Comparison of ENCODE assay signal across 9 mouse cellular contexts in genomic region chr19:10038910-10039309, GRCm38 (mm10). TPM values are rescaled to one million over a fixed set of nuclear protein-coding genes. Genes with fewer than 3 reads are reported as not detected.
DNase-seq lines count a peak whose midpoint lies in the region; ATAC-seq and TF ChIP-seq lines count a peak whose summit lies in the region.
"Had no signal": no experiment of that assay in that cellular context is flagged by ENCODE, and none has a peak within 500 bp of the region (broad histone marks: within the 10 kb centered on the region; RNA-seq: fewer than 3 reads in every experiment).

No protein-coding gene starts in this region.

- peak overlapping the region; percentile 2; the same call in 1 of the 2 replicates for H3K4me2 ChIP-seq in stomach, postnatal 0 days (replicated peaks; ENCODE audit: low read depth)
- H3K4me2 ChIP-seq: liver, embryonic 13.5 days had no signal

- peak; percentile 52 for DNase-seq in adrenal gland, postnatal 10 days
- no peak for DNase-seq in adrenal gland, postnatal 25 days
- DNase-seq in ovary, postnatal 14 days (ENCODE audit: low spot score): peak; percentile 53
- DNase-seq in ovary, postnatal 10 days (ENCODE audit: low spot score): no peak
- peak; percentile 74 for DNase-seq in kidney, postnatal 14 days
- peak; percentile 59 for DNase-seq in stomach, postnatal 0 days (ENCODE audit: low spot score)
- DNase-seq: liver, embryonic 13.5 days had no signal

- TF ChIP-seq EP300 in stomach, postnatal 0 days (optimal IDR thresholded peaks at IDR 0.05): no peak

- WGBS in stomach, postnatal 0 days: 13% methylated on average over 3 of the region's 3 CpGs

- H3K27ac ChIP-seq in stomach, postnatal 0 days (replicated peaks): peak overlapping the region; percentile 20; the same call in 1 of the 2 replicates
- H3K27ac ChIP-seq: liver, embryonic 13.5 days had no signal

- H3K9ac ChIP-seq in stomach, postnatal 0 days (ENCODE audit: low read length): 0 out of 2 replicates have a peak overlapping the region, but pooled peaks have one; percentile 8
- H3K9ac ChIP-seq: liver, embryonic 13.5 days had no signal

- no peak overlapping the region for H3K4me3 ChIP-seq in stomach, postnatal 0 days (ENCODE audit: low read depth, low read length)
- H3K4me3 ChIP-seq: liver, embryonic 13.5 days had no signal

- no peaks in the 10 kb centered on the region for H3K9me3 ChIP-seq in stomach, postnatal 0 days (ENCODE audit: control insufficient read depth, low read length)
- H3K9me3 ChIP-seq: liver, embryonic 13.5 days had no signal

- peaks cover 7% of the 10 kb centered on the region for H3K4me1 ChIP-seq in stomach, postnatal 0 days (replicated peaks; ENCODE audit: control insufficient read depth, insufficient read depth)

- TF ChIP-seq CTCF in stomach, postnatal 0 days (IDR thresholded peaks at IDR 0.05; ENCODE audit: low read depth): peak; percentile 2; the same call in 1 of the 2 replicates

- no peaks in the 10 kb centered on the region for H3K36me3 ChIP-seq in stomach, postnatal 0 days (ENCODE audit: control insufficient read depth, insufficient read depth, low read length)

- no peak for ATAC-seq in stomach, postnatal 0 days (ENCODE audit: low FRiP score, low TSS enrichment)
- ATAC-seq in frontal cortex, adult (ENCODE audit: low TSS enrichment): no peak
- ATAC-seq in activated CD4-positive, CD25-positive, alpha-beta regulatory T cell, adult 4 months: no peak

- no peaks in the 10 kb centered on the region for H3K27me3 ChIP-seq in stomach, postnatal 0 days (ENCODE audit: control insufficient read depth, insufficient read depth, low read length)

RNA-seq across cellular contexts. Expression of gene Fads3, which starts 2.5 kb away (rescaled TPM):
- total RNA-seq in adrenal gland, postnatal 10 days (2021): 10 to 100 TPM; 11.1 to 14.7 TPM
- 9.5 and 15.1 TPM in 2 replicates for total RNA-seq in adrenal gland, postnatal 25 days (2021)
- 27.5 and 31.2 TPM in 2 replicates for polyA plus RNA-seq in stomach, postnatal 0 days (2015; fragmentation: Nextera tagmentation; extraction: Ambion mirVana)
- not detected for polyA plus RNA-seq in activated CD4-positive, CD25-positive, alpha-beta regulatory T cell, adult 4 months (2017; shearing (Covaris generic))

RNA-seq across cellular contexts. Expression of gene Rab3il1, which starts 37.4 kb away (rescaled TPM):
- total RNA-seq in adrenal gland, postnatal 10 days (2021): 10 to 100 TPM in 1 of 2 experiments, 1 to 10 TPM in 1; 10.0 to 15.0 TPM
- 3.5 and 5.8 TPM in 2 replicates for total RNA-seq in adrenal gland, postnatal 25 days (2021)
- 14.7 and 14.8 TPM in 2 replicates for polyA plus RNA-seq in stomach, postnatal 0 days (2015; fragmentation: Nextera tagmentation; extraction: Ambion mirVana)
- polyA plus RNA-seq in activated CD4-positive, CD25-positive, alpha-beta regulatory T cell, adult 4 months (2017; shearing (Covaris generic)): 1 to 10 TPM in 1 of 2 experiments, not detected in 1; 1.2 TPM

RNA-seq across cellular contexts. Expression of gene Best1, which starts 37.5 kb away (rescaled TPM):
- total RNA-seq in adrenal gland, postnatal 10 days (2021): under 1 TPM; 0.39 to 0.45 TPM
- 0.97 TPM in 1 of 2 replicates, not detected in the other for total RNA-seq in adrenal gland, postnatal 25 days (2021)
- 0.36 and 0.58 TPM in 2 replicates for polyA plus RNA-seq in stomach, postnatal 0 days (2015; fragmentation: Nextera tagmentation; extraction: Ambion mirVana)
- not detected for polyA plus RNA-seq in activated CD4-positive, CD25-positive, alpha-beta regulatory T cell, adult 4 months (2017; shearing (Covaris generic))

RNA-seq across cellular contexts. Expression of gene Fth1, which starts 58.5 kb away (rescaled TPM):
- 1,000 to 10,000 TPM; 2,032 to 2,040 TPM for total RNA-seq in adrenal gland, postnatal 10 days (2021)
- 2,505 and 2,798 TPM in 2 replicates for total RNA-seq in adrenal gland, postnatal 25 days (2021)
- 2,976 and 2,992 TPM in 2 replicates for polyA plus RNA-seq in stomach, postnatal 0 days (2015; fragmentation: Nextera tagmentation; extraction: Ambion mirVana)
- 1,000 to 10,000 TPM; 1,834 to 2,304 TPM for polyA plus RNA-seq in activated CD4-positive, CD25-positive, alpha-beta regulatory T cell, adult 4 months (2017; shearing (Covaris generic))

Comparison
In these comparisons a context has a peak if more than half of its experiments do, and no peak if none do; other contexts are left out.
1. DNase-seq: peak in adrenal gland, postnatal 10 days (single experiment), ovary, postnatal 14 days (single experiment), kidney, postnatal 14 days (single experiment) and stomach, postnatal 0 days (single experiment); none in adrenal gland, postnatal 25 days (single experiment) and ovary, postnatal 10 days (single experiment).